Mouse (Mus musculus) embryo, embryonic 11 days (tissue): Measurements from ENCODE around the gene Dyrk1a.

Experiments
- DNase-seq: peaks from one replicate; pipeline ENCODE4 v3.0.0-alpha.2; 2015

Dyrk1a gene

DNA sequence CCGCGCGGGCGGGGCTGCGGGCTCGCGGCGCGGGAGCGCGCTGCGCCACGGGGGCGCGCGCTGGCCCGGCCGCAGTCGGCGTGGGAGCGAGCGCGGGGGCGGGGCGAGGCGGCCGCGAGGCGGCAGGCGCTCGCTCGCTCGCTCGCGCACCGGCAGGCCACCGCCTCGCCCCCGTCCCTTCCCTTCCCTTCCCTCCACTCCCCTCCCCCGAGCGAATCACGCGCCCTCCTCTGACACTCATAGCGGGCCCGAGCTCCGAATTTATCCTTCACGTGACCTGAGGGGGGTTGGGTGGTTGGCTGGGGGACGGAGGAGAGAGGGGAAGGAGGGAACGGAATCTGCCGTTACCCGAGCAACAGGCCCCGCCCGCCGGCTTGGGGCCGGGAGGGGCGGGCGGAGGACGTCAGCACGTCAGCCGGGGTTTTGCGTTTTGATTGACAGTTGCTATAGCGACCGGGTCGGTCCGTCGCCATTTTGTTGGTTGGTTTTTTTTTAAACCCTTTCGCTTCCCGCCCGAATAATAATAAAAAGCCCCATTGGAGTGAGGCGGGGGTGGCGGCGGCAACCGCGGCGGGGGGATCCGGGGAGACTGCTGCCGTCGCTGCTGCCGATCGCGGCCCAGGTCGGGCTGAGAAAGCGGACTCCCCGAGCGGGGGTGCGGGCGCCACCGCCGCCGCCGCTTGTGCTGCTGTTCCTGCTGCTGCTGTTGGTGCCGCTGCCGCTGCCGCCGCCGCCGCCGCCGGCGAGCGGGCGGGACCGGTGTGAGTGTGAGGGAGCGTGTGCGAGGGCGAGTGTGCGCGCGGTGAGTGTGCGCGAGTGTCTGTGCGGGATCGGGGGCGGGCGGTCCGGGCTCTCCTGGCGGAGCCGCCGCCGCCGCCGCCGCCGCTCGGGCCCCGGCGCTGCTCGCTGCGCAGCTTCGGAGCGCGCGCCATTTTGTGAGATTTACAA is at the start of gene Dyrk1a:
Dyrk1a (plus strand) TSS at position 782 of the 948 bp plus-strand sequence.
- DNase-seq, result peak; percentile 99

DNA sequence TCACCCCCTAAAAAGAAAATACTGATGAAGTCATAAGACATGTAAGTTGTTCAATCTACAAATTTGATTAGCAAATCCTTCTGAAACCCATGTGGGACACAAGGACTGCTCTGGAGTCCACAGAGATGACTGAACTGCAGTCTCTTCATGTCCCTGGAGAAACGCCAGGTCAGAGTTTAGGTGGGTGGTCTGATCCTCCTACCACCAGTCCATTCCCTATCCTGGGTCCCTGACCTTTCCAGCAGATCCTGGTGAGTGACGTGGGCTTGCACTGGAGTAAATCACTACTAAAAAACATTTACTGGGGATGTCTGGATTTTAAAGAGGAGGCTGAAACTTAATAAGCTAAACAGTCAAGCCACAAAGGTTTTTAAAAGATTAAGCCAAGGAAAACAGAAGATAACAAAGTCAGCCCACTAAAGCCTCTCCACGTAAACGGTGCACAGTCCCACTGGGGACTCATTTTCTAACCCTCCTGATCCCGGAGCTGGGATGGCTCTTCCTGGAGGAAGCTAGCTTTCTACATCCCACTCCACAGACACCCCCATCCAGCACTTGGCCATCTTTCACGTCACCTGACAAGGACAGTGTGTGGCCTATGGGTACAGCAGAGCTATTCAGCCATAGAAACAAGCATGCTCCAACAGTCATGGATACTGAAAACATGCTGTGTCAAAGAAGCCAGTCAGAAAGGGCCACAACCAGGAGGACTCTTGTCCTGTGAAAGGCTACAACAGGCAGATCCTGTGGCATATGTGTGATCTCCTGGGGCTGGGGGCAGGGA is 46.0 kb upstream of the Dyrk1a start:
- DNase-seq, result no peak

DNA sequence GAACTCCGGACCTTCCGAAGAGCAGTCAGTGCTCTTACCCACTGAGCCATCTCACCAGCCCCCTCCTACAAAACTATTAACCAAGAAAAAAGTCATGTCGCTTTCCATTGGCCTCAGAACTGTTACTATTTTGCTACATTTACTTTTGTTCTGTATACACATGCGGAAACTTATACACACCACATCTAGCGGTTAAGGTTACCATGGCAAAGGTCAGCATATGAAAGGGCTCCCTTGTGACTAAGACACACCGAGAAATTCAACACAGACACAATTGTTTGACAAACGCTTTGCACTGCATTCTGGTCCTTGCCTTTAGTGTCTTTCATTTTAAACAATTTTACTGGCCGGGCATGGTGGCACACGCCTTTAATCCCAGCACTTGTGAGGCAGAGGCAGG is 45.1 kb upstream of the Dyrk1a start:
- no peak for DNase-seq

DNA sequence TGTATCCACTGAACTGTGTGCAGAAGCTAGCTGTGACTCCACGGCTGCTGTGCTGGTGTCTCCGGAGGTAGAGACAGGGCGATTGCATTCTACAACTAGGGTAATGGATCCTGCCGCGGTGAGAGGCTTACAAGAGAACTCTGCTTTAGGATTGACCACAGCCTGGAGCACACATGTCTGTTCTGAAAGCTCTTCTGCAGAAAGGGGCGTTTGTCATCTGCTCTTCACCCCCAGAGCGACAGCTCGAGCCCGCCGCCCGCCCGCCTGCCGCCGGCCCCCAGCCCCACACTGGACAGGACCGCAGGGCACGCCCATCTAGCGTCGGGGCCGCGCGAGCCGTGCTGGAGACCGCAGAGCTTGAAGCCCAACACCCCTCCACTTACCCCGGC is 43.9 kb upstream of the Dyrk1a start:
- DNase-seq, result no peak

DNA sequence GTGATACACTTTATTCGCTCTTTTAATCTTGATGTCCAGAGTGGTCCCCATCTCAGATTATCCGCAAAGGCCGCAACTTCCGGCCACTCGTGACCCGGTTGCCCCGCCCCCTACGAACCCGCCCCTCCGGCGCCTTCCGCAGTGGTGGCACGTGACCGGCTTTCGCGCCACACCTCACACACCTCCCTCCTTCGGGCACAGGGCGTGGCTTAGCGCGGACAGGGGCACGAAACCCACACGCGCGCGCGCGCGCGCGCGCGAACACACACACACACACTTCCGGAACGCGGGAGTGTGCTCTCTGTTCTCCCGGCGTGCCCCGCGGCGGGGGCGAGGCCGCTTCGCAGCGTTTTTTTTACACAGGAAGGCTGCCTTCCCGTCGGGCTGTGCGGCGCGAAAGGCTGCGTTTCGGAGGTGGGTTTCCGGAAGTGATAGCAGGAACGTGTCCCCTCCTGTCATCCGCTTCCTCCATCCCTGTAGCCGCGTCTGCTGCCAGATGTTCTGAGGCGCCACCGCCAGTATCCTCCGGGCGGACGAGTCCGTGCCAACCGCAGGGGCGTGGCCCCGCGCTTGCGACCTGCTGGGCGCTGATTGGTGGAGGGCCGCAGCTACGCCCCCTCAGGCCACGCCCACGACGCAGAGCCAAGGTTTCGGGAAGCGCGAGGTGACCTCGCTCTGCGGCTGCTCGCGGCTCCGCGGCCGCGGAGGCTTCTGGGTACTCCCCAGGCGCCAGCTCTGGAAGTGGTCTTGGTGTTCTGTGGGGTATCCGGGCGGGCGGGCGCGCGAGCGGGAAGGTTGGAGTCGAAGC is 43.3 kb upstream of the Dyrk1a start, which contains the start of gene Vps26c:
Vps26c (minus strand) TSS at position 487 of the 808 bp plus-strand sequence.
- DNase-seq, result peak; percentile 99

DNA sequence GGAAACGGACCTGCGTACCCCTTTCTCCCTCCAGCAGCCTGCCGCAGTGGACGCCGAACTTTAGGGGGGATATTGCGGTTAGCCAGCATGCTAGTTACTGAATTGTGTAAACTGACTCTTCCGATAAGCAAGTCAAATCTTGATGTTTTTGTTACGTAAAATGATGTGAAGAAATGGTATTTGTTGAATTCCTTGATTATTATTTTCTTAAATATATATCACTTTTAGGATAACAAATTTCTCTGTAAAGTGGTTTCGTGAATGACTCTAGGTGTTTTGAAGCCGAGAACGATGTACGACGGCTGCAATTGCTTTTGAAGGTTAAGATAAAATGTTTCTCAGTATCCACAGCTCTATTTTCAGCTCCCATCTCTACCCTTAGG is 42.7 kb upstream of the Dyrk1a start:
- DNase-seq, result peak; percentile 23

DNA sequence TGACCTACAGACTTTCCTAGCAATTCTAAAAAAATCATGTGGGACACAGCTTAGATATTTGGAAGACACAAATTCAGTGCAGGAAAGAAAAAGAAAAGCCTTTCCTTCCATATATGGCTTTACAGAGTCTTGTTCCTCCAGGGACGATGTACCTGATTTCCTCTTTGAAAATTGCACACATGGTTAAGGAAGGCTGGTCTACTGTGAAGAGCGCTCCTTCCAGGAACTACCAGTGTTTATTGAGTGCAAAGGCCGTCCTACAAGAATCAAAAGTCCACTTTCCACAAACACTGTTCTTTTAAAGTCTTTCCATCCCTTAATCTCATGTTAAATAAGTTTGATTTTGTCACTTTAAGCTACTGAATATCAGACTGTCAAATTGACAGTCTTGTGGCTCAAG is 42.3 kb upstream of the Dyrk1a start:
- no peak for DNase-seq

DNA sequence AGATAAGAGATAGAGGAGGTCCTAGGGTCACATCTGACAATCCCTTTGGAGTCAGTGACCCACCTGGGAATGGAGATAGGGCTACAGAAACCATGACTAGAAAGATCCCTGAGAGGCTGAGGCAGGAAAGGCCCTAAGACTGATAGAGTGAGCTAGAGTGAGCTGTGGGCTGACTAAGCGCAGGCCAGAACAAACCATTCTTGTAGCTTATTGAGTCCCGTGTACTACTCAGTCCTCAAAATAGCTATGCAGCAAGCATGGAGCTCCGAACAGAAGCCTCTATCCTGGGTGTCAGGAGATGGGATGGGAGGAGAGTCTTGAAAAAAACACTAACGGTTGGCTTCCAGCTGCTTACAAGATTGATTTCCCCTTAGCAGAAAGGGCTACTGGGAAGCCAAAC is 38.5 kb upstream of the Dyrk1a start:
- DNase-seq, result no peak

DNA sequence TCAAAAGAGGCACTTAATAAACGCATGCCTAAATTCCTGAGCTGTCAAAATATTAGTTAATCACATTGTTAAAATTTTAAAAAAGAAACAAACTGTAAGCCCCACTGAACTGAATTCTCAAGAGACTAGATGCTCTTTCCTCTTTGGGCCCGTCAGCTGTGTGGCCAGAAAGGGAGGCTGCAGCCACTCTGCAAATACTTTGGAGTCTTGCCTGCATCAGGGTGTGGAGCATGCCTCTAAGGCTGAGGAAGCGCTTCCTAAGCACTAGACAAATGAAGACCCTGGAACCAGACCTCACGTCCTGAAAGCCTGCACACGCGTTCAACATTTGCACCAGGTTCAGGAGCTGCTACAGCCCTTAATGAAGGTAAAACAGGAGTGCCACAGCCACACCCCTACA is 36.1 kb upstream of the Dyrk1a start:
- DNase-seq, result no peak

DNA sequence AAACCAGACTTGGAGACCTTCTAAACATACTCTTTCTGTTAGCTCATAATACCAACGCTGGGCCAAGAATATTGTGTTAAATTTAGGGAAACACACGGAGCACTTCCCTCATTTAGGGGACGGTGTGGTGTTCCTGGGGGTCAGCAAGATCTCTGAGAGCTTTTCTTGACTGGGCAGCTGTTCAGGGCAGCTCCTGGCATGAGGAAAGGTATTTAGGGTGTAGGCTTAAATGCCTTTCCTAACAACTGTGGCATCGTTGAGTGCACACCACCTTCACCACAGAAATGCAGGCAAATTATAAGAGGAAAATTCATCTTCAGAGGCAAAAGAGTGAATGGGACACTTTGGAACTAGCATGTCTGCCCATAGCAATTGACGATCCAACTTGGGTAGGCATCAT is 34.1 kb upstream of the Dyrk1a start:
- no peak for DNase-seq

DNA sequence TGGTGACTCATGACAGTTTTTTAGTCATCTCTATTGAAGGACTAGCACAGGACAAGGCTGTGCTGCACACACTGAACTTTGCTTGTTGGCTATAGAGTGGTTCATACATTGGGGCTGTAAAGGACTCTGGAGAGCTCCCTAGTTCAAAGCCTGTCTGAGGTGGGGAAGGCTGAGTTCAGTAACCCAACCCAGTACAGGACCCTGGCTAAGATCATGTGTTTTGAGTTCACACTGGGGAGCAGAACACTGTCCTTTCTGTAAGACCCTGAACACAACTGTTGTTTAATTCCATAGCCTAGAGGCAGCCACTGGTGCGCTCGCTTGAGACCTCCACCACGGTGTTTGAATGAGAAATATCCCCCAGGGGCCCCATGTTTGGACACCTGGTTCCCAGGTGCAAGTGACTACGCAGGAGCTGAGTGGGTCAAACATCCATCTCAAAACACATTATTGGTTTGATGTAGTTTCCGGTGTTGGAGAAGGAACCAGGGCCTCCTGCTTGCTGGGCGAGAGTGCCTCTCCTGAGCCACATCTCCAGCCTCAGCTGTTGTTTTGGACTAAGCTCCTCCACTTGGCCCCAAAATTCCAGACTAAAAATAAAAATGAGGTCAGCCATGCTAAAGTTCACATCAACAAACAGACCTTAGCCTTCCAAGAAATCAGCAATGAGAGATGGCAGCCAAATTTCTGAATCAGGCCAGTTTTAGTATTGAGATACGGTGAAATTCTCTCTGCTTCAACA is 33.2 kb upstream of the Dyrk1a start:
- peak; percentile 22 for DNase-seq

DNA sequence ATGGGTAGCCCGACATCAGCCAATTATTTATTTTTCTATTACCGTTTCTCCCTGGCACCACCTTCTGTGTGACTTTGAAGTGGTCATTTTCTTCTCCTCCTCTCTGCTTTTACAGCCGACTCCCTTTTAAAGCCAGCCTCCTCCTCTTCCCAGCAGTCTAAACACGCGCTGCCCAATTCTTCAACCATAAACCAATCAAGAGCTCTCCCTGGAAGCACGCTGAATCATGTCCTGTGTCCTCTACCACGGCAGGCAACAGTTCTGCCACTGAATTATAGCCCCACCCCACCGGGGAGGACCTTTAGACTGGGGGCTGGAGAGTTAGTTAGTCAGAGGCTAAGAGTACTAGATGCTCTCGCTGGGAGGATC is 32.7 kb upstream of the Dyrk1a start:
- DNase-seq, result peak; percentile 28

DNA sequence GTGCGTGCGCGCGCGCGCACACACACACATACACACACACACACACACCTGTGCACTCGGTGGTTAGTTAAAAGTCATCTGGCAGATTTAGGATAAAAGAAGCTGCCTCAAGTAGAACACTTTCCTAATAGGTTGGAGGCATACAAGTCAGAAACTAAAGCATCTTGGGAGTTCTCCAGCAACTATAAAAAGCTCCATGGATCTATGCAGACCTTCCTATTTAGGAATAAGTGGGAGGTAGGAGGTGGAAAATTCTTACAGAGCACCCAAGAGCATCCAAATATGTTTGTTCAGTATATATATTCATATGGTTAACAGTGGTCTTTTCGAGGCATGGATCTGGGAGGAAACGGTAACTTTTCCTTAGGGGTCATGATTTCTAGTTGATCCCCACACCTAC is 29.7 kb upstream of the Dyrk1a start:
- no peak for DNase-seq

DNA sequence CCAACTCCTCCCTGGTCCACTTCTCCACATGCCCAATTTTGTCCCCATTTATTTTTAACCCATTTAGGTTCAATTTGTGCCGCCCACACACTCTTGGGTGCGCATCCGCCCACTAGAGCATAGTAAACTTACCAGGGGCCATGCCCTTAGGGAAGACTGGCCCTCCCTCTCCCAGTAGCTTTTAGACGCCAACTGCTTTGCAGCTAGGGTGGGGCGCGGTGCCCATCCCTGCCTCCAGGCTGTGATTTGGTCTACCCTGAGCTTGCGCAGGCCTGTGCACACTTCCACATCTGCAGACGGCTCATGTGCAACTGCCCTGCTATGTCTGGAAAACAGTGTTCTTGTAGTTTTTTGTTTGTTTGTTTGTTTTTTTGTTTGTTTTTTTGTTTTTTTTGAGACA is 26.9 kb upstream of the Dyrk1a start:
- DNase-seq, result no peak

DNA sequence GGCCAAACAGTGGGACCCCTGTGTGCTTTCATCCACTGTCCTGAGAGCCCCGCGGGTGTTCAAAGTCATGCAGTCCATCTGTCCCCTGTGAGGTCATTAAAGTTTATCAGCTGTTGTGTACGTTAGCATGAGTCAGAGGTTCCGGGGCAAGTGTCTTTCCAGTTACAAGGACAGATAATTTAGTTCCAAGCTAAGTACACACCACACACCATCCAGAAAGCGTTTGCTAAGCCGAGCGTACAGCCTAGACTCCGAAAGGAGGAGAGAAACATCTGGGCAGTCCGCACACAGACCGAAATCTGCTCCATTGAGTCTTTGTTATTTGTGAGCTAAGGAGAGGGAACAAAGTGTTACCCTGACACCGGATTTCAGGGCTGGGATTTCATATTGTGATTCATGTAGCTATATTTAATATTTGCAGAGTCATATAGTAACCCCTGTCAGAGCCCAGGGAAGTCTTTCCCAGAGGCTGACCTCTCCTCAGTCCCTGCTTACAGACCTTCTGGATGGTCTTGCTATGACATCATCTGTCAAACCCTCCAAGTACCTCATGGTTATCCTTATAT is 25.2 kb upstream of the Dyrk1a start:
- no peak for DNase-seq

DNA sequence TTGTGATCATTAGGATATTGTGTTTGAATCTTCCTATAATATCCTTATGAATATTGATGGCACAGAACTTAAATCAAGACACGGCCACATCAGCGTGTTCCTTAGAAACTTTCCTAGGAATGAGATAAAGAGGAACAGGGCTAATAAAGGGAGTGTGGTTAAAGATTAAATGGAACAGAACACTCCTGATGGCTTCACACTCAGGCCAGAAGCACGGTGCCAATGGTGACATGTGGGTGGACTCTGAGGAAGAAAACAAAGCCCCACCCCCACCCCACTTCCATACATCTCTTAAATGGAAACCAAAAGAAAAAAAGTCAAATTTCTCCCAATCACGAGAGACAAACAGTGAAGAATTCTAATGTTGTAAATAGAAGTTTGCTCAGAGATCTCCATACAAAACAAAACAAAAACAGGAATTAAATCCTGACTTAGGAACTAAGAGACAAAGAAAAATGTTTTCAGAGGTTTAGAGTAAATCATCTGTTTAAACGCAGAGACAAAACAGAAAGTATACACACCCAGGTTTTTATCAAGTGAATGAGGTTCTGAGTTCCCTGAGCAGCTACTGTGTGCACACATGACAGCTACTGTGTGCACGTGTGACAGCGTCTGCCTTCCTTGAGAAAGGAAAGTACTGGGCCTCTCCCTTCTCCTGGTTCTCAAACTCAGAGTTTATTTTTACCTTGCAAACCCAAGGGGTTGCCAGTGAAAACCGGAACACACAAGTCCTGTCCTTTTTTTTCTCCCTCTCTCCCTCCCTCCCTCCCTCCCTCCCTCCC is 23.8 kb upstream of the Dyrk1a start:
- no peak for DNase-seq

DNA sequence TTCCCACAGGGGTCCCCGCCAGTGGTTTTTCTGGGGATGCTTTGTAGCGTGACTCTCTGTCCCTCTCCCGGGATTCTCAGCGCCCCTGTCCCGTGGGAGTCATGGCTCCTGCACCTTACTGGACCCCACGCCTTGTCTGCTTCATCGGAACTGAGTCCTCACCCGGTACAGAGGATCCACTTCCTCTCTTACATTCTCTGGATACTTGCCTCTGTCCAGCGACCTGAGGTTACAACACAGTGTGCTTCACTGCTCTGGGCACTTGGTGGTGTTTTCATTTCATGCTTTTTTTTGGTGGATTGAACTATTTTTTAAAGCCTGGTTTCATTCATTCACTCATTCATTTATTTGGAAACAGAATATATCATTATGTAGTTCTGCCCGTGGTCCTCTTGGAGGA is 20.0 kb upstream of the Dyrk1a start:
- DNase-seq, result no peak

DNA sequence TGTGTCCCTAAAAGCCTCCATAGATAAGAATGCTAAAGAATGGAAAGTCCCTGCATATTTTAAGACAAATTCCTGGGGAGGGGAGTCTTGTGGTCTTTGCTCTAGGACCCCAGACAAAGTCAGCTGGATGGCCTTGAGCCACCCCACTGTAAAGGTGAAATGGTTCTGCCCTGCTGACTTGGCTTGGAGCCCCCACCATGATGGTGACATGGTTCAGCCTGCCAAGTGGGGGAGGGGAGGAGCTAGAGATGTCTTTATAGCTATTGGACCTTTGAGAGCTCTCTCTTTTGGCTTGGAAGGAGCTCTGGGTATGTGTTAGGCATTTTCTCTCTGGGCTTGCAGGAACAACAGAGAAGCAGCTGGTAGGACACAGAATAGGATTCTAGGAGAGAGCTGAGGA is 17.9 kb upstream of the Dyrk1a start:
- no peak for DNase-seq

DNA sequence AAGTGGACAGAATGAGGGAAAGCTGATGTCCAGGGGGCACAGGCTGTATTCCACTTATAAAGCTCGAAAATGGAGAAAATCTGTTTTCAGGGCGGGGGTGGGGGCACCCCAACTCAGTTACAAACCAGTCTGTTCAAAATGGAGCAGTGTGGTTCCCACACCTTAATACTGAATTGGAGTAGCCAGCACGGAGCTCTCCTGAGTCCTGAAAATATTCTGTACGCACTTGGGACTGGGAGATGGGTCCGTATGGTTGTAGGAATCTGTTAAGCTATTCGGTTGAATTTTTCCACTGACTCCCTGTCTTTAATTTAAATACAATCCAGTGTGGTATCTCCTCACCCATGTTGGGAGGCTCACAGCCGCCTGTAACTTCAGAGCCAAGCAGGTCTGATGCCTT is 14.5 kb upstream of the Dyrk1a start:
- no peak for DNase-seq

DNA sequence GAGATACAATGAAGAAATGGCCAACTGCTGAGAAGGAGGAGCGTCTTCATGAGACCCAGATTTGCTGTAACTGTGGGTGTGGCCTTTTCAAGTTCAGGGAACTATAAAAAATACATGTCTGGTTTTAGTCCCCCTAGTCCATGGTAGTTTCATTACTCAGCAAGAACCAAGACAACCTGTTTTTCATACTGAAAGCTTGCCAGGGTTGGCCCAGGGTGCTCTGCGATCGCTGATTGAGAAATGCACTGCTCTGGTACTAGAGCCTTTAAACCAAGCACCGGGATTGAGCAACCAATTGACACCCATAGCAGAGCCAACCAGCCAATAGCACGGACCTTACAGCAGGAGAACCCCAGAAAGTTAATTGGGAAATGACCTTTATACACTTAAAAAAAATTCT is 13.6 kb upstream of the Dyrk1a start:
- no peak for DNase-seq

DNA sequence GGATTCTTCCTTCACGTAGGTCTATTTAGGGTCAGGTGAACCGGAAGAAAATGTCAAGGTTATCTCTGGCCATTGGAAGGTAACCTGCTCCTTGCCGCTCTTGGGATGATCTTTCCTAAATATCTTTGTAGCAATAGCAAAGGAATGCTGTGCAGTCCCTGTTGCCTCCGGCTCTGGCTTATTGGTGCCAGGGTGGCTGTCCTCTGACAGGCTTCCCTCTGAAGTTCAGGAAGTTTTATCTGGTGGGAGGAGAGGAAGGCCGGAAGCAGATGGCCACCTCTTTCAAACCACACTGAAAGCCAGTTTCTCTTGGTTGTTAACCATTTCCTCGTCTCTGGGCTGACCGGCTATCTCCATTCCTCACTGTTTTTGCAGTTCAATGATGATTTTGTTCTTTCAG is 10.5 kb upstream of the Dyrk1a start:
- DNase-seq, result no peak
